Mouse (Mus musculus): ENCODE results near the gene Igfbp5. TPM values are rescaled to one million over a fixed set of nuclear protein-coding genes. Genes with fewer than 3 reads are reported as not detected.

The Igfbp5 gene
- polyA plus RNA-seq (2012; rRNA removed; ENCODE audit: low replicate concordance), result 98.1 and 291 TPM in 2 replicates

DNA sequence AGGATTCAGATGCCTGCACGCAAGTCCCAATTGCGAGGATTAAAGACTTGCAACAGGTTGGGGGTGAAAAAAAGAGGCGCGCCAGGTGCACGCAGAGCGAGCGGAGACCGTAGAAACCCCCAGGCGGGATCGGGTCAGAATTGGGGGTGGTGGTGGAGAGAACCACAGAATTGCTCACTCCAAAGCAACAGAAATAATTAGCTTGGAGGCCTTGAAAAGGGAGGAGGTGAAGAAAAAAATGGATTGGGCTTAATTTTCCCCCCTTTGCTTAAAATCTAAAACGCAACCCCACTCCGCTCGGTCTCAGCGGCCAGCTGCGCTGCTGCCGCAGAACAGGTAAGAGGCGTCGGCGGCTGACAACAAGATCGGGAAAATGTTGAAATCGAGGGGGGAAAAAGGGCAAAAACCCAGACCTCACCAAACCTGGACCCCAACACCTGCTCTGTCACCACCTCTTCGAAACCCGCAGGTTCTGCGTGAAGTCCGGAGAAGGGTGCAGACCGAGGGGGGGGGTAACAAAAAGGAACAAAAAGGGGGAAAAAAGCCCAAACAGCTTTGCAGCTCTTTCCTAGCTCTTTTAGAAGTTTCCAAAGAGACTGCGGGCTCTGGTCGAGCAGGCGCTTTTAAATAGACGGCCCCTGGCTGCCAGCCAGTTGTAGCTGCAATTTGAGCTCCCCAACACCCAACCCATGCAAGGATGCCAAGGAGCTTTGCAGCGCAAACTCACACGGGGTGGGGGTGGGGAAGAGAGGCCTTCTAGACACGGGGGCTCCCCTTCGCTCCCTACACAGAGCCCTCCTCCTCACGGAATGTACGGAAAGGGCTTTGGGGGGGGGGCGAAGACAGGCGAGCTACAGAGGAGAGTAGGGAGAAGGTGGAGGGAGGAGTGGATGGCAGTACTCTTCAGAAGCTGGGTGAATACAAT lies at the start of gene Igfbp5:
Gene Igfbp5, minus strand, starts transcription at position 598 of the 925 bp plus-strand sequence.

DNA sequence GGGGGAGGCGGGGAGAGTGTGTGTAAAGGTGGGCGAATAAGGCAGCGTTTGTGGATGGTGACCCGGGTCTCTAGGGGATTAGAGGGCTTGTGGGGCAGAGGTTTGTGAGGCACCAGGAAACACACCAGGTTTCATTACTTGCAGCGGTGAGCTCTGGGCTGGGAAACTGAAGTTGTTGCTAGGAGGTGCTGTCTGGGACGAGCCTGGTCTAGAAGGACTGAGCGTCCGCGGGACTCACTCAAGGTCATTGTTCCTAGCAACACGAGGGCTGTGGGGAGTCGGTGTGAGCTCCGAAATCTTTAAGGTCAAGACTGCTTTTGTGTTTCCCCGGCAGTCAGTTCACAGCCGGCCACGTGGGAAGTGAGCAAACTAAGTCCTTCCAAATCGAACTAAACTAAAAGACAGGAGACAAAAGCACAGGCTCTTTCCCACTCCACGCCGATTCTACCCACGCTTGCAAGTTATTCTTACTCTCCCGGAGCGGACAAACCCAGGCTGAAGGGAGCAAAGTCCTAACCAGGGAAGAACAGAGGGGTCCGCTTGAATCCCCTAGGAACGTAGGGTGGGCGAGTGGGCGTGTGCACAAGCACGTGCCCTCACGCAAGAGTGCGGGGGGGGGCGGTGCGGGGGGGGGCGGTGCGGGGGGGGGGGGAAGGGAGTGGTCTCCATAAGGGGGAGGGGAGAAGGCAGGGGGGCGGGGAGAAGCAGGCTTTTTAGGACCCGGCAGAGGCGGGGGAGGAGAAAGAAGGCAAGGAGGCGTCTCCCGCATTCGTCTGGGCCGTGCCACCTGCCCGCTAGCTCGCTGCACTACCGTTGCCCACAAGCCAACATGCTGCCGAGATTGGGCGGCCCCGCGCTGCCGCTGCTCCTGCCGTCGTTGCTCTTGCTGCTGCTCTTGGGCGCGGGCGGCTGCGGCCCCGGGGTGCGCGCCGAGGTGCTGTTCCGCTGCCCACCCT lies 50.7 kb downstream of the Igfbp5 start, which contains the start of gene Igfbp2:
Gene Igfbp2, plus strand, starts transcription at position 753 of the 956 bp plus-strand sequence.

Other genes starting within 250 kb of the Igfbp5 start
- not detected in 2 replicates for gene Ankar, start 174.3 kb downstream of the Igfbp5 start, polyA plus RNA-seq (2012; rRNA removed; ENCODE audit: low replicate concordance)
- 471 and 974 TPM in 2 replicates for gene Rpl37a, start 163.6 kb downstream of the Igfbp5 start, polyA plus RNA-seq (2012; rRNA removed; ENCODE audit: low replicate concordance)
- gene Igfbp2, start 50.4 kb downstream of the Igfbp5 start, polyA plus RNA-seq (2012; rRNA removed; ENCODE audit: low replicate concordance), result 0.77 and 14.0 TPM in 2 replicates
- not detected in 2 replicates for gene Tnp1, start 141.0 kb upstream of the Igfbp5 start, polyA plus RNA-seq (2012; rRNA removed; ENCODE audit: low replicate concordance)

All from subcutaneous adipose tissue, adult 2 months (tissue).